Mouse (Mus musculus): ENCODE measurements around the gene Scrn1. TPM values are rescaled to one million over a fixed set of nuclear protein-coding genes. Genes with fewer than 3 reads are reported as not detected.

Scrn1 gene
- polyA plus RNA-seq, 1 experiment from 2014 or later: 73.3 TPM

GRCm38 (mm10) chr6:54555816-54556215, 10.5 kb downstream of the Scrn1 start:
- ATAC-seq (ENCODE audit: low FRiP score) (no peak), DNase-seq (ENCODE audit: low spot score, missing footprints) (no peak)
- Histone ChIP-seq H3K36me3 (ENCODE audit: control insufficient read depth, insufficient read depth, low read length) (no peaks in the 10 kb centered on the region), H3K9ac (ENCODE audit: low read length) (no peak overlapping the region), H3K4me2 (no peak overlapping the region), H3K4me3 (ENCODE audit: low read depth, low read length) (no peak overlapping the region), H3K9me3 (ENCODE audit: control insufficient read depth, low read length) (no peaks in the 10 kb centered on the region), H3K4me1 (ENCODE audit: control insufficient read depth, insufficient read depth, low read length) (peaks cover 36% of the 10 kb centered on the region), H3K27me3 (ENCODE audit: control insufficient read depth, insufficient read depth, low read length) (no peaks in the 10 kb centered on the region), H3K27ac (ENCODE audit: low read depth, low read length) (no peak overlapping the region; the same call in 1 of the 2 replicates)
- WGBS: 58% methylated on average over 1 of the region's 1 CpGs

GRCm38 (mm10) chr6:54554341-54555110, 11.8 kb downstream of the Scrn1 start:
- no peaks in the 10 kb centered on the region for H3K9me3 ChIP-seq (ENCODE audit: control insufficient read depth, low read length)
- H3K4me1 ChIP-seq (ENCODE audit: control insufficient read depth, insufficient read depth, low read length): peaks cover 36% of the 10 kb centered on the region
- no peaks in the 10 kb centered on the region for H3K36me3 ChIP-seq (ENCODE audit: control insufficient read depth, insufficient read depth, low read length)
- peak; percentile 96 for ATAC-seq (ENCODE audit: low FRiP score)
- no peaks in the 10 kb centered on the region for H3K27me3 ChIP-seq (ENCODE audit: control insufficient read depth, insufficient read depth, low read length)
- peak overlapping the region; percentile 24; the same call in 1 of the 2 replicates for H3K9ac ChIP-seq (ENCODE audit: low read length)
- H3K4me3 ChIP-seq (ENCODE audit: low read depth, low read length): no peak overlapping the region
- H3K27ac ChIP-seq (ENCODE audit: low read depth, low read length): peak overlapping the region; percentile 86
- DNase-seq (ENCODE audit: low spot score, missing footprints): peak; percentile 97
- peak overlapping the region; percentile 20; the same call in 1 of the 2 replicates for H3K4me2 ChIP-seq
- 12% methylated on average over 8 of the region's 8 CpGs for WGBS

DNA sequence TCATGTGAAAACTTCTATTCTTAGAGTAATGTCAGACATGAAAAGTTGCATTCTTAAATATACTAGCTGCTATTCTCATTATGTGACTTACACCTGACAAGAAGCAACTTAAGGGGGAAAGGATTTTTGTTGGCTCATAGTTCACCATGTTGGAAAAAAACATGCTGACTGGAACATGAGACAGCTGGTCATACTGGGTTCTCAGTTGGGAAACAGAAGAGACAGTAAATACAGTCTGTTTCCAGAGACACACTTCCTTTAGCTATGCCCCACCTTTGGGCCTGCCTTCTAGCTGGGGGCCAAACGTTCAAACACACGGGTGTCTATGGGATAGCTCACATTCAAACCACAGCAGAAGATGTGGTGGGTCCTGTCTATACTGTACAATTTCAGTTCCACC, 12.7 kb downstream of the Scrn1 start:
- H3K4me3 ChIP-seq (ENCODE audit: low read depth, low read length): no peak overlapping the region
- no peaks in the 10 kb centered on the region for H3K36me3 ChIP-seq (ENCODE audit: control insufficient read depth, insufficient read depth, low read length)
- no peaks in the 10 kb centered on the region for H3K27me3 ChIP-seq (ENCODE audit: control insufficient read depth, insufficient read depth, low read length)
- peak overlapping the region; percentile 86 for H3K27ac ChIP-seq (ENCODE audit: low read depth, low read length)
- H3K9ac ChIP-seq (ENCODE audit: low read length): no peak overlapping the region
- DNase-seq (ENCODE audit: low spot score, missing footprints) (no peak), ATAC-seq (ENCODE audit: low FRiP score) (0 out of 2 replicates have a peak, but pooled peaks have one; percentile 3)
- H3K9me3 ChIP-seq (ENCODE audit: control insufficient read depth, low read length): no peaks in the 10 kb centered on the region
- H3K4me1 ChIP-seq (ENCODE audit: control insufficient read depth, insufficient read depth, low read length): peaks cover 36% of the 10 kb centered on the region
- H3K4me2 ChIP-seq: no peak overlapping the region
- 64% methylated on average over 2 of the region's 2 CpGs for WGBS

- ATAC-seq (ENCODE audit: low FRiP score): no peak
- H3K4me3 ChIP-seq (ENCODE audit: low read depth, low read length): no peak overlapping the region
- peaks cover 36% of the 10 kb centered on the region for H3K4me1 ChIP-seq (ENCODE audit: control insufficient read depth, insufficient read depth, low read length)
- H3K36me3 ChIP-seq (ENCODE audit: control insufficient read depth, insufficient read depth, low read length): no peaks in the 10 kb centered on the region
- 43% methylated on average over 9 of the region's 9 CpGs for WGBS
- H3K9ac ChIP-seq (ENCODE audit: low read length): no peak overlapping the region
- H3K9me3 ChIP-seq (ENCODE audit: control insufficient read depth, low read length): no peaks in the 10 kb centered on the region
- H3K4me2 ChIP-seq: no peak overlapping the region
- DNase-seq (ENCODE audit: low spot score, missing footprints): no peak
- no peak overlapping the region for H3K27ac ChIP-seq (ENCODE audit: low read depth, low read length)
- no peaks in the 10 kb centered on the region for H3K27me3 ChIP-seq (ENCODE audit: control insufficient read depth, insufficient read depth, low read length)
Measured at GRCm38 (mm10) chr6:54552721-54553413, 13.4 kb downstream of the Scrn1 start.

DNA sequence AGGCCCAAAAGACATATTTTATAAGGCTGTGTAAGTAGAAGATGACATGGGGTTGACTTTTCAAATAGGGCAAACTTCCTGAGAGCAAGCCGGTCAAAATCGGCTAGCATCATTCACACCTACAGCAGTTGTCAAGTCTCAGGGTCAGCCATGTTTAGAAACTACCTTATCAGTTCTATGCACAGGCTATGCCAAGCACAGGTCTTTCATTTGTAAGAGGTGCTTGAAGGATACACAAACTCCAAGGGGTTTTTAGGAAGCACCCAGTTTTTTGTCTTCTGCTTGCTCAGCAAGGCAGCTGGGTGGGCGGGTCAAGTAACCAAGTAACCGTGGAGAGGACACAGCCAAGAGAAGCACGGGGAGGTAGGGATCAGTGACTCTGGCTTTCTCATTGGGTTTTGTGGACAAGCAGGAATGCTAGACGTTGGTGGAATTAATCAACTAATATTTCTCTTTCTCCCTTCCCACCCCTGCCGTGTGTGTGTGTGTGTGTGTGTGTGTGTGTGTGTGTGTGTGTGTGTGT, 15.4 kb downstream of the Scrn1 start:
- Histone ChIP-seq H3K4me3 (ENCODE audit: low read depth, low read length) (no peak overlapping the region), H3K27ac (ENCODE audit: low read depth, low read length) (no peak overlapping the region), H3K36me3 (ENCODE audit: control insufficient read depth, insufficient read depth, low read length) (no peaks in the 10 kb centered on the region), H3K27me3 (ENCODE audit: control insufficient read depth, insufficient read depth, low read length) (no peaks in the 10 kb centered on the region), H3K4me1 (ENCODE audit: control insufficient read depth, insufficient read depth, low read length) (peaks cover 33% of the 10 kb centered on the region), H3K9me3 (ENCODE audit: control insufficient read depth, low read length) (no peaks in the 10 kb centered on the region), H3K4me2 (no peak overlapping the region), H3K9ac (ENCODE audit: low read length) (no peak overlapping the region)
- no peak for DNase-seq (ENCODE audit: low spot score, missing footprints)
- ATAC-seq (ENCODE audit: low FRiP score): no peak
- WGBS: 57% methylated on average over 7 of the region's 7 CpGs

DNA sequence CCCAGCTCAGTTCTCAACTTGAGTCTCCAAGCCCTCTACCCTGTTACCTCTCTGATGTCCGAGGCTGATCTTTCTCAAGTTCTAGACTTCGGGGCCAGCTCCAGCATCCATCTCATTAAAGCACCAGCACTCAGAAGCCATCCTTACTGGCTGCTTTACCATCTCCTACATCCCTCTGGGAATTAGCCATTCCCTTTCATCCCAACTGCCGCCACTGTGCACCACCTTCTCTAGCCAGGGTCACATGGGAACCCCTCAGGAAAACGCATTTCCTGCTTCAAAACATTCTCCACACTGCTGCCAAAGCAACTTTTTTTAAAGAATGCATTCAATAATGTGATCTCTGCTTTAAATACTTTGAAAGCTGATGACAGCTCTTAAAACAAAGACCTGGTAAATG, 17.0 kb downstream of the Scrn1 start:
- Histone ChIP-seq H3K27me3 (ENCODE audit: control insufficient read depth, insufficient read depth, low read length) (no peaks in the 10 kb centered on the region), H3K4me2 (no peak overlapping the region), H3K36me3 (ENCODE audit: control insufficient read depth, insufficient read depth, low read length) (0 out of 2 replicates have a peak, but pooled peaks cover 2% of the 10 kb centered on the region), H3K27ac (ENCODE audit: low read depth, low read length) (no peak overlapping the region), H3K9ac (ENCODE audit: low read length) (no peak overlapping the region), H3K4me3 (ENCODE audit: low read depth, low read length) (no peak overlapping the region), H3K9me3 (ENCODE audit: control insufficient read depth, low read length) (no peaks in the 10 kb centered on the region), H3K4me1 (ENCODE audit: control insufficient read depth, insufficient read depth, low read length) (peaks cover 17% of the 10 kb centered on the region)
- 67% methylated on average over 4 of the region's 4 CpGs for WGBS
- DNase-seq (ENCODE audit: low spot score, missing footprints): no peak
- no peak for ATAC-seq (ENCODE audit: low FRiP score)

- H3K9ac ChIP-seq (ENCODE audit: low read length): no peak overlapping the region
- H3K4me2 ChIP-seq: no peak overlapping the region
- peaks cover 9% of the 10 kb centered on the region for H3K4me1 ChIP-seq (ENCODE audit: control insufficient read depth, insufficient read depth, low read length)
- peaks cover 7% of the 10 kb centered on the region for H3K36me3 ChIP-seq (ENCODE audit: control insufficient read depth, insufficient read depth, low read length)
- WGBS: 89% methylated on average over 12 of the region's 13 CpGs
- H3K4me3 ChIP-seq (ENCODE audit: low read depth, low read length): no peak overlapping the region
- no peaks in the 10 kb centered on the region for H3K27me3 ChIP-seq (ENCODE audit: control insufficient read depth, insufficient read depth, low read length)
- DNase-seq (ENCODE audit: low spot score, missing footprints) (no peak), ATAC-seq (ENCODE audit: low FRiP score) (no peak)
- no peaks in the 10 kb centered on the region; the same call in 1 of the 2 replicates for H3K9me3 ChIP-seq (ENCODE audit: control insufficient read depth, low read length)
- no peak overlapping the region for H3K27ac ChIP-seq (ENCODE audit: low read depth, low read length)
Measured at GRCm38 (mm10) chr6:54548314-54549019, 17.8 kb downstream of the Scrn1 start.

GRCm38 (mm10) chr6:54543646-54544045, 22.6 kb downstream of the Scrn1 start:
- Histone ChIP-seq H3K27me3 (ENCODE audit: control insufficient read depth, insufficient read depth, low read length) (no peaks in the 10 kb centered on the region), H3K9ac (ENCODE audit: low read length) (no peak overlapping the region), H3K4me2 (no peak overlapping the region), H3K9me3 (ENCODE audit: control insufficient read depth, low read length) (no peaks in the 10 kb centered on the region; the same call in 1 of the 2 replicates), H3K4me3 (ENCODE audit: low read depth, low read length) (no peak overlapping the region), H3K4me1 (ENCODE audit: control insufficient read depth, insufficient read depth, low read length) (peaks cover 28% of the 10 kb centered on the region), H3K36me3 (ENCODE audit: control insufficient read depth, insufficient read depth, low read length) (peaks cover 10% of the 10 kb centered on the region), H3K27ac (ENCODE audit: low read depth, low read length) (no peak overlapping the region)
- ATAC-seq (ENCODE audit: low FRiP score): no peak
- 72% methylated on average over 2 of the region's 2 CpGs for WGBS
- DNase-seq (ENCODE audit: low spot score, missing footprints): no peak

Data from midbrain, embryonic 11.5 days (tissue).